Mouse (Mus musculus): ENCODE results near the gene Sgcd.
"Not testable (repeated sequence)": the region's sequence is repeated elsewhere in the genome, so short reads cannot be mapped to it uniquely, and the experiment has no call there.

Gene Sgcd

DNA sequence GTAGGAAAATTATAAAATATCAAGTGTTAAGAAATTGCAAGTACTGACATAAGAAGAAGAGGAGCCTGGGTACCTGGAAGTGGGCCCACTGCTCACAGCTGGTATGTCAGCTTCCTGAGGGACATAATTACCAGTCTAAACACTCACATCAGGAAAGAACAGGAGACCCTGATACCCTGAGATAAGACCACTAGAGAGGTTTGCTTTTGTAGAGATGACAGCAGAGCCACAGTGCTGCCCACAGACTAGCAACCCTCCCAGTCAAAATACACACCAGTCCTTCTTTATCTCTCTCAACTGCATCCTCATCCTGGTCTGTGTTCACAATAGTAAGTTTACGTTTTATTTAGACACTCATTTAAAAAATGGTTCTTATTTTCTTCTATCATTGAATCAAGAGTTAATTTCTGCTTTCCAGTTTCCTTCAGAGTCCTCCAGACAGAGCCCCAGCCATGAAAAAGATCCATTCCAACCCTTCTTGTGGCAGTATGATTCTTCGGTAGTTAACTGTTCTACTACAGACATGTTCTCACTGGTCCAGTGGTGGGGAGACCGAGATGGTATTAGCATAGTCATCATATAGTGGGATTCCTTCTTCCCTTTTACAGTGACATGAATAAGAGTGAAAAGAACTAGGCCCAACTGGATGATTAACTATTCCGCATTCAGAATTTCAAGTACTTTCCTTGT lies 211.4 kb downstream of the Sgcd start:
- no peak for DNase-seq (ENCODE audit: low spot score in 2 of 2)

DNA sequence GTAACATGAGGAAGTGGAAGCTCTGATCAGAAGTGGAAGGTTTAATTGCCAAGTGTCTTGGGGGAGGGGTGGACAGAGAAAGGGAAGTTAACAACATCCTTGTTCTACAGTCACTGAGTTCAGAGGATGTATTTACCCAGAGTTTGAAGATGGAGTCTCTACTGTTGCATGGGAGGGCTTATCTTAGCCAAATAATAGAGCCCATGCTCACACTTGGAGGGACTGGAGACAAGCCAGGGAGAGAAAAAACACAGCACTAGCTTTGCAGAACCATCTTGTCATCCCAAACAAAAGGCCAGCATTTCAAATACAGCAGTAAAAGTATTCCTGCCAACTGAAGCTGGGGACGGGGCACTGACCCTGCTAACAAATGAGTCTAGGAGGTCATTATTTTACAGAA lies 212.8 kb downstream of the Sgcd start:
- DNase-seq (ENCODE audit: low spot score in 2 of 2), result no peak

DNA sequence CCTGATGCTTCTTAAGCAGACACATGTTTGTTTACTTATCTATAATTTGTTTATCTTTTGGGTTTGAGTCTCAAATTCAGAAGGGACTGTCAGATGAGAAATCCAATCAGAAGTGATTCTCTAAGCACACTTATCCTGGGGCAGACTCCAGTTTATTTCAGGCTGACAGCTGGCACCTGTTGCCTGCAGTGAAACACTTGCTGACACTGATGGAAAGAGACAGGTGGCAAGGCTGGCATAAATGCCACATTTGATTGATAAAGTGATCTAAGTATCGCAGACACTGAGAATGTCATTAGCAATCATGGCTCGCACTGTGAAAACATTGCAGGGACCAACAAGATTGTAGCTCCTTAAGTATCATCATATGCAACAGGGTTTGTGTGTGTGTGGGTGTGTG lies 222.9 kb downstream of the Sgcd start:
- DNase-seq (ENCODE audit: low spot score in 2 of 2), result no peak

DNA sequence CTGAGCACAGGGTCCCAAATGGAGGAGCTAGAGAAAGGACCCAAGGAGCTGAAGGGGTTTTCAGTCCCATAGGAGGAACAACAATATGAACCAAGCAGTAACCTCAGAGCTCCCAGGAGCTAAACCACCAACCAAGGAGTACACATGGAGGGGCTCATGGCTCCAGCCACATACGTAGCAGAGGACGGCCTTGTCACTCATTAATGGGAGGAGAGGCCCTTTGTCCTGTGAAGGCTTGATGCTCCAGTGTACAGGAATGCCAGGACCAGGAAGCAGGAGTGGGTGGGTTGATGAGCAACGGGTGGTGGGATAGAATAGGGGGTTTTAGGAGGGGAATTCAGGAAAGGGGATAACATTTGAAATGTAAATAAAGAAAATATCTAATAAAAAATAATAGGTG lies 225.2 kb downstream of the Sgcd start:
- not testable (repeated sequence) for DNase-seq (ENCODE audit: low spot score in 2 of 2)

DNA sequence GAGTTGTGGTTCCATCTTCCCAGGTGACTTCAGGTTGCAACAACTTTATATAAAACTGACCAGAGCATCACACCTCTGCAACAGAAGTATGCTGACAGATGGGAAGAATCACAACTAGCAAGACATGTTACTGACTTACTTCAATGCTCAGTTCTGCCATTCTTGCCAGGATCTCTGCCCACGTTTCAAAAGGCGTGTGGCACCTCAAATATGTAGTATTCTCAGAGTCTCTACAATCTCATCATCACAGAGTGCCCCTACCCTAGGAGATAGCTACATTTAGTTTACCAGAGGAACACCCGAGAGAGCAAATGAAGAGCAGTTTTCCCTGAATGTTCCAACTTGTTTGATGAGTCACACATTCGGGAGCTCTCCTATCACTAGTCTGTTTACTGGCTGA lies 229.8 kb downstream of the Sgcd start:
- DNase-seq (ENCODE audit: low spot score in 2 of 2), result peak; percentile 8 to 21

DNA sequence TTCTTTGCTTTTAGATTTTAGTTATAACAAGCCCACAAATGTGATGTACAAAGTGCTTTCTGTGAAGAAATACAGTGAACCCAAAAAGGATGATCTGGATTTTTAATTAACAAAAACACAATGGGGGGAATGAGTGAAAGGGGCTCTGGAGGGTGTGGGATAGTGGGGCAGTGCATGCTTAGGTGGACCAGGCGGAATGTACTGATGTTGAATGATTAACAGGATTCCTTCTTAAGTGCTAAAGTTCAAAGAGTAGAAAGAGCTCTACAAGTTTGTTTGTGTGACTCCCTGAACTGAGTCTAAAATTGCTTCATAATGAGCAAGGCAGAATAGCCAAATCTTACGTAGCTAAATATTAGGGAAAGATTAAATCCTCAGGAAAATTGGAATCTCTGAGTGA lies 246.0 kb downstream of the Sgcd start:
- DNase-seq (ENCODE audit: low spot score in 2 of 2), result no peak

DNA sequence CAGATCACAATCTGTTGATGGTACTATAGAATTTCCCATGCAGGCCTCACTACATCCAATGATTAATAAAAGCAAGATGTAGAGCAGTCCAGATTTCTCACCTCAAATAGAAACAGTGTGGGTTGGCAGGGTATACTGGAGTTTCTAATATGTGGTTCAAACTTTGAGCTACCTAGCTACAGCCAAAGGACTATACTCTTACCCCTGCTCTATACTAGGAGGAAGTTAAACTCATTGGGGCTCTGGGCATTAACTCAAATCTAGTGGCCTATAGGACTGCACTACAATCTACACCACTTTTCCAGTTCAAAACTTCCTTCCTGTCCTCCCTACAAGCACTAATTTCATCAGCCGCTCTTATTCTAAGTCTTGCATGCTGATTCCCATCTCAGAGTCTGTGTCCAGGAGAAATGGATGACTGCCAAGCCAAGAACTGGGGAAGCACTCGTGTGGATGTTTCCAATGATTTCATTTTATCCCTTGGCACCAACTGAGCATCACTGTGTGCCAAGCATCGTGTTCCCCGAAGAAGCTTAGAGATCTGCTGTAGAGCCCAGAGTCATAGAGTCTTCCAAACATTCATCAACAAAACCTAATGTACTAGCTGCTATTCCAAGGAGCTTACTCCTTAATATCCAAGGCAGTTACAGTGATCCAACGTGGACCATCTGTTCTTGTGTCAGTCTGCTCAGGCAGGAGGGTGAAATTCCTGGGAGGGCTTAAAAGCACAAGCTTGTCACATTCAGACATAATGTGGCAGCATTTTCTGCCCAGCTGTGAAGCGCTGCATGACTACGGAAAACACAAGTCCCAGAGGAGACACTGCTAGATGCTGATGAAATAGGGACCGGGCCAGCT lies 283.6 kb downstream of the Sgcd start:
- DNase-seq (ENCODE audit: low spot score in 2 of 2), result peak; percentile 43 to 50

DNA sequence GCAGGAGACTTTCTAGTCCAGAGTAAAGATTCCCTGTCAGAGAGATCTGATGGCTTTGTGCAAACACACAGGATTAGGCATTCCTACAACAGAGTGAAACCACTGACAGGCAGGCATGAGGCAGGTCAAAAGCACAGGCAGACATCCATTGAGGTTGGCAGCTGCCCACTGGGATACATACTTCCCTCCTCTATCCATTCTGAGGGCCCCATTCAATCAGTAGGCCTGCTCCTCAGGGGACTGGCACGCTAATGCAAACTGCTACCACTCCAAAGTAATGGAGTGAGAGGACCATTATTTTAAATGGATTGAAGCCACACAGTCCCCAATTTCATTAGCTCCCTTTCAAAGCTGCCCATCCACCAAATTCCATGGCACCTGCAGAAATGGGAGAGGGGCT lies 293.2 kb downstream of the Sgcd start:
- DNase-seq (ENCODE audit: low spot score in 2 of 2), result no peak

DNA sequence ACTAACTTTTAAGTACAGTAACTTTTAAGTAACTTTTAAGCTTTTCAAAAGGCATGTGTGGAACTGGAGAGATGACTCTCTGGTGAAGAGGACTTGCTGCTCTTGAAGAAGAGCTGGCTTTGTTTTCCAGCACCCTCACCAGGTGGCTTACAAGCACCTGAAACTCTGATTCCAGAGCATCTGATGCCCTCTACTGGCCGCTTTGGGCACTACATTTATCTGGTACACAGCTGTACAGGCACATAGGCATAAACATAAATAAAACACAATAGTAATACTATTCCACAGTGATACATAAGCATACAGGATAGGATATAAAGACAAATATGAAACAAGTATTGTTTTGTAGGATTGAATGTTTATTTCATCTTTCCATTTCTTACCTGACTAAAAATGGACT lies 330.6 kb downstream of the Sgcd start:
- DNase-seq (ENCODE audit: low spot score in 2 of 2), result peak; percentile 21 to 42

DNA sequence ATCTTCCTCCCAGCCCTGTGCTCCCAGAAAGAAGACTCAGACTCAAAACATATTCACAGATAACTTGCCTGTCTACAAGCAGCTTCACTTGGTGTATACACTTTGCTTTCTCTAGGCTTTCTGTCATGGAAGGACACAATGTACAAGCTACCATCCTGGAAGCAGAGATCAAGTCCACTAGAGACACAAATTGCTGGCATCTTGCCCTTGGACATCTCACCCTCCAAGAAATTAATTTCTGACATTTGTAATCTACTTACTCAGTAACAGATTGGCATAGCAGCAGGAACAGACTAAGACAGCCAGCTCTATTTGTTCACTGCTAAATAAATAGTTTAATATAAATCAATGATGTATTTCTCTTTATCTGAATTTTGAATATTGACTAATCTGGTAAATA lies 342.9 kb downstream of the Sgcd start:
- no peak for DNase-seq (ENCODE audit: low spot score in 2 of 2)

DNA sequence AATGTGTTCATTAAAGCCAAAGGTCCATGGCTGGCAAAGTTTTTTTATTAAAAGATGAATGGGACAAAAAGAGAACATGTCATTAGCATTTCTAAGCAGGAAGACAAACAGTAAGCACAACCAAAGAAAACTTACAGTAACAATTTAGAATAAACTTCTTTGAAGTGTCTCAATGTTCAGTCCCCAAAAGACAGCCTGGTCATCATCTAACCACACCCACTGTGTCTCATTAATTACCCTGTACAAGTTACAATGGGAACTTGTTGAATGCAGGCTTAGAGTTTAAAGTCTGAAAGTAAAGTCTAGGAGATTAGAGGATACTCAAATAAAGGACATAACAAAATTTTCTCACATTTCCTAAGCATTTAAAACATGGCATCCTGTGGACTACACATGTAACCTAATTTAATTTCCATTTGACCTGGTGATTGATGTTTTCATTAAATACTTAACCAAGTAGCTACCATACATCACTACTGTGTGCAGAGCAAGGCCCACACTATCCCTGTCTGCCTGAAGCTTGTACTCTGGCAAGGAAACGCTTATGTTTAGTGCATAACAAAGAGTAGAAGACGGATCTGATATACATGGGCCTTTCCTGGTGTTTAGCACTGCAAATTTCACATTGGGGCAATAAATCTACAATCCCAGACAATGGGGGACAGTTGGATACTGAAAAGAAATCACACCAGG lies 347.1 kb downstream of the Sgcd start:
- no peak for DNase-seq (ENCODE audit: low spot score in 2 of 2)

DNA sequence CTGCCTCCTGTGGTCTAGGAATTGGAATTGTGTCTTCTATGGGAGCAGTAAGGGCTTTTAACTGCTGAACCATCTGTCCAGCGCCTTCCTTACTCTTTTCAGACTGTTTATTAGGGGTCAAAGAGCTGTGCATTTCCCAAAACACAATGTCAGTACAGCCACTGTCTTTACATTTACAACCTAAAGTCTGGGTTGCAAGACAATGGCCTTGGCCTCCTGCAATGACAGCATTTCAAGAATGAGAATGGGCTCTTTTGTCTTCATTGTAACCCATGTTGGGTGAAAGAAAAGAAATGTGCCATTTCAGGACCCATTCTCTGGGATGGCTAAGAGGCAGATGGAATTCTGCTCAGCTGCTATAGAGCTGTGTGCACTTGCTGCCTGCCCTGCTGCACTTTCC lies 348.2 kb downstream of the Sgcd start:
- no peak for DNase-seq (ENCODE audit: low spot score in 2 of 2)

DNA sequence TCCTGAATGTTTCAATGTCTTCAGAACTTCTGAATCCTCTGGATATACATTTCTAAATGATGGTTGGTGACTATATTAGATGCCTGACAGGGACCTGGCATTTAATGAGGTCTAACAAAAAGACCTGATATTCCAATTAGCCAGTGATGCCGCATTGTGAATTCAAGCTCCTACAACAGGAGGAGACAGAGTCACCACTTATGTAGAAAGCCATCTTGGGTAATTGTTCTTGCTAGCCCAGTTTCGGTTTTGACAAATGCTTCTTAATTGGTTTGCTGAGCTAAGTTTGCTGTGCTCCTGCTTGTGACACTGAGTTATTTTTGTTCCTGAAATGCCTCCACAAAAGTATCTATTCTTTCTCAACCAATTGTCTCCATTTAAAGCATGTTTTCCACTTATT lies 358.6 kb downstream of the Sgcd start:
- DNase-seq (ENCODE audit: low spot score in 2 of 2), result no peak

DNA sequence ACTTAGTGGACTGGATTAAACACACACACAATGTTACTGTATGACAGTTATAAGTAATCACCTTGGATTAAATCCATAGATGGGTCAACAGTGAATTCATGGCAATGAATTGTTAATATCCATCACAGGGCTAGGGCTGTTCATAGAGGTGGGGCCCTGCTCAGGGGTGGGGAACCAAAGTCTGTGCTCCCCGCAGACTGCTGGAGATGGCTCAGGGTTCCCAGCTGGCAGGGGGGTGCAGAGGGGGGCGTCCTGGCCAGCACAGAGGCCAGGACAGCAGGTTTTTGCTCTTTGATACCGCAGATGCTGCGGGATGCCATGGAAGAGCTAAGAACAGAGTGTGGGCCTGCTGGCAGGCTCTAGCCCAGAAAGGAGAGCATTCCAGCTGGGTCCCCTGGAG lies 378.9 kb downstream of the Sgcd start:
- no peak for DNase-seq (ENCODE audit: low spot score in 2 of 2)

DNA sequence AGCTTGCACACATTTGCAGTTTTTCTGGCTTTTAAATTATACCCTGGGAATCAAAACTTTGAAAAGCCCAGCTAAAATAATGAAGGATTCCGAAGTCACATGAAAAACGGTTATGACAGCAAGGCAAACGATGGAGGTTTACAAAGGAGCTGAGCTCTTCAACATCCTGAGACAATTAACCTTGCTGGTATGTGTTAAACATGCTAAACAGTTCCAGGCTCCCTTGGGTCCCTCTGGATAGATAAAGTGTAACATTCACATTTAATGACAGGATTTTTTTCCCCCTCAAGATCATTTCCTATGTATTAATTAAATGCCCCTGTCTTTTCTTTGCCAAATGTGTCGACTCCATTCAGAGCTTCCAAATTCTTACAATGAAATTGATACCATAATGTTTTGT lies 414.1 kb downstream of the Sgcd start:
- DNase-seq (ENCODE audit: low spot score in 2 of 2), result no peak

DNA sequence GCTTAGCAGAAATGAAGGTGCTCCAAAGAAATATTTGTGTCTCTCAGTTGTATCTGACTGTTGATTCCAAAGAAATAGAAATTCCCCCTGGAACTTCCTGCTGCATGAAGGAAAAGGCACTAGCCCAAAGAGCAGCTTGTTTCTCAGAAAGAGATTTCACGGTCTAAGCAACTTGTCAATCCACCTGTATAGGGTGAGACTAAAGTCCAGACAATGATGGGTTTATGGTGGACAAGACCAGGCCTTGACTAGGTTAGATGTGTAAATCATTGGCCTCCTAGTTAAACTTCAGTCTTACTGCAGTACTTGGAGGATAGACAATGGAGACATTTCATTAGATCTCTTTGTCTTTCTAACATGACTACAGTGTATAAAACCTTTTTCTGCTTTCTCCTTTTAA lies 420.3 kb downstream of the Sgcd start:
- DNase-seq (ENCODE audit: low spot score in 2 of 2), result no peak

DNA sequence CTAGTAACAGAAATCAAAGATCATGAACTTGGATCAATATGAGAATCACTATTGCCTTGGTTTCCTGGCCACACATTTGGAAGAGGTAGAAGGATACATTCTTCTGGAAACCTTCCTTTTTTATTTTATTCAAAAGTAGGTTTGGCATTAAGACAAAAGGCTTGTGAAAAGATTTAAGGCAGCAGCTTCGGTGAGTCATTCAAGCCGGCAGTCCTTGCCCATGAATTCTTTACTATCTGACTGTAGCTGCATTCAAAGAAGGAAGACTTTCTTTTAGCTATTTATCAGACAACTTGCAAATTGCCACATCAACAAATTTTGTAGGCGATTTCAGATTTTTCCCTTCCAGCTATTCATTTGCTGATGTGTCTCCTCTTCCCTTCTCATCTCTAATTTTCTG lies 422.6 kb downstream of the Sgcd start:
- peak; percentile 10 to 29 for DNase-seq (ENCODE audit: low spot score in 2 of 2)

DNA sequence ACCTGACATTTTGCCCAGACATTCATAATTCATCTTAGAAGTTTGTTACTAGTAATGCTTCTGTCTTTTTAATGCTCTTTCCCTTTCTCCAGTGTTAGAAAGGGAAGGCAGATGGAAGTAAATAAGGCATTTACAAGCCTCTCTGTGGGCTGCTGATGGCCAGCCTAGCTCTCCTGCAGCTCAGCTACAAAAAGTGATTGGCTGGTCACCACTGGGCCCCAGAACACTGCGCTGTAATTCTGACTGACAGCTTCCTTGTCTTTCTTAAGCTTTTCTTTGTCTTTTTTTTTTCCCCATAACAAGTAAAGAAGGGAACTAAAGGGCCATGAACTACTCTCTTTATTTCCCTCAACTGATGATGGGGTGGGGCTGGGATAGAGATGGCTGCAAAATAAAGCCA lies 463.9 kb downstream of the Sgcd start:
- no peak for DNase-seq (ENCODE audit: low spot score in 2 of 2)

DNA sequence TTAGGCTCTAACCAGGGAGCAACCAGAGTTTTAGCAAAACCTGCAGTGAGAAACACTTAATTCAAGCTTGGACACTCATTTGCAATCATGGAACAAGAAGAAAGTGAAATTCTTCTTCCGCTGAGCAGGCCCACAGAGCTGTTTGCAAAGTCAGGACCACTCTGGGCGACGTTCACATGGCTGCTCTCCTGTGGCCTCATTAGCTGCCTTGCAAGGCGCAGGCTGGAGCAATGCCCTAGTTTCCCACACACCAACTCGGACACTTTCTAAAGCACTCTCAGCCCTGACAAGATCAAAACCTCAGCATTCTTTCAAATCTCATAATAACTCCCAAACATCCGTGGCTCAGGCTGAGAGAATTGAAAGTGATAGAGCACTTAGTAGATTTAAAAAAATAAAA lies 480.7 kb downstream of the Sgcd start:
- DNase-seq (ENCODE audit: low spot score in 2 of 2), result no peak

DNA sequence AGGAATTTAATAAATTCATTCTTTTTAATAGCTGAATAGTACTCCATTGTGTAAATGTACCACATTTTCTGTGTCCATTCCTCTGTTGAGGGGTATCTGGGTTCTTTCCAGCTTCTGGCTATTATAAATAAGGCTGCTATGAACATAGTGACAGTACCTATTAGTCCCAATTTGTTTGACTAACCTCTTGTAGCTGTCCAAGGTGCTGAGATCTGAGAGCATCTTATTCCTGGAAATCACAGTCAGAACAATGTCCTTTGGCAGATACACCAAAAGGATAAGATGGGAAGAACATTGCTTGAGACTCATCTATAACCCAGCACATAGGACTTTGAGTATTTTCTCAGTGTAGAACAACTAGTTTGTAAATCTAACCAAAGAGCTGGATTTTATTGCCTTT lies 485.5 kb downstream of the Sgcd start:
- not testable (repeated sequence) for DNase-seq (ENCODE audit: low spot score in 2 of 2)

DNA sequence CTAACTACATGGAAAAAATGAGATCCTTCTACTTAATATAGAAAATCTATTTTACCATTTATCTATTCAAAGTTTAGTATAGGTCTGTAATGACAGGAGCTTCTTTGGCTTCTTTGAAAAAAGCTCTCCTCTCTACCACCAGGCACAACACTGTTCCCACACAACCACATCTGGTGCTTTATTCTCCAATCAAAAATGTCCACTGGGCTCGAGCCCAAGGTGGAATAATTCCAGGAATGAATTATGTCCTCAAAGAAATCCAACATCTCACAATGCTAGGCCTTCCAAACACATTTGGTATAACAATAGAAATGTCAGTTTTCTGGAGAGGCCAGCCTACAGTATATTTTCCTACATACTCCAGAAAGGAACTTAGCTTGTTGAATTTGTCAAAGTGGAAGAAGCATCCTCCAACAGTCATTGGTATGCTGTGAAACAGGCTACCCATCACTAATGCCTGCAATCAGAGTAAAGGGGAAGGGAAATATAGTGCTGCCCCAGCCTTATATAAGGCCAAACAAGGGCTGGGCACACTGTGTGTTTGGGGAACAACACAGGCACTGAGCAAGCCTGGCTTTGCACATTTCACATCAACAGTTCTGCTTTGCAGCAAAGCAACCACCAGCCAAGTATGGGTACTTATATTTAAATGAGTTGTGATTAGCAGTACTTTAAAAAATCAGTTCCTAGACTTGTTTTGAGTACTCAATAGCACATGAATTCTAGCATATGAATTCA lies 515.1 kb downstream of the Sgcd start:
- peak; percentile 41 to 46 for DNase-seq (ENCODE audit: low spot score in 2 of 2)

DNA sequence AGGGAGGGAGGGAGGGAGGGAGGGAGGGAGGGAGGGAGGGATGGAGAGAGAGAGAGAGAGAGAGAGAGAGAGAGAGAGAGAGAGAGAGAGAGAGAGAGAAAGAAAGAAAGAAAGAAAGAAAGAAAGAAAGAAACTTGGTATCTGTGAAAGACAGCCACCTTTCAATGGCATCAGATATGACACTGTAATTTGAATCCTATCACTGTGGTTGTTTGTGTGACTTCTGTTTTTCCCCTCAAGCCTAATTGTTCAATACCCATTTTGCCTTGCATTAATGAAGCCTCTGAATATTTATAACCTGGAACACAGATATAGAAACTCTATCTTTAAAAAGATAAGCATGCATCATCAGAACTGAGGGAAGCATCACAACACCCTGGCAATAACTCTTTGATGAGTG lies 528.1 kb downstream of the Sgcd start:
- not testable (repeated sequence) for DNase-seq (ENCODE audit: low spot score in 2 of 2)

All from right cerebral cortex, adult 2 months (tissue).